Mouse (Mus musculus) MEL (cell line): Measurements from ENCODE around the gene Klhdc7b. TPM values are rescaled to one million over a fixed set of nuclear protein-coding genes. Genes with fewer than 3 reads are reported as not detected.

ENCODE experiments used
- DNase-seq: peaks from one replicate; pipeline ENCODE4 v3.0.0; 2011; ENCODE audit warnings: low read depth, low spot score
- H3K27ac ChIP-seq: 2 replicates; pipeline ENCODE4 v1.5.1; 2012; ENCODE audit warnings: low read depth, mild to moderate bottlenecking, control low read depth, low read length, moderate library complexity; ENCODE audit not compliant: control insufficient read depth
- H3K27me3 ChIP-seq, 2 experiments: fragments of 150-350 bp in 1 of 2; sonication (generic) in 1 of 2; 2 replicates each; pipeline ENCODE4 v1.6.1; 2012; ENCODE audit warnings: low read length in 2 of 2, mild to moderate bottlenecking in 2 of 2, improper control_type of control experiment in 1 of 2, moderate library complexity in 1 of 2; ENCODE audit not compliant: insufficient read depth in 2 of 2, control insufficient read depth in 1 of 2
- H3K36me3 ChIP-seq, 2 experiments: 2 replicates each; pipeline ENCODE4 v1.6.1; 2012 to 2014; ENCODE audit warnings: low read length in 2 of 2, improper control_type of control experiment in 1 of 2, inconsistent platforms in 1 of 2, mild to moderate bottlenecking in 1 of 2; ENCODE audit not compliant: insufficient read depth in 2 of 2, control insufficient read depth in 1 of 2
- H3K4me1 ChIP-seq, 2 experiments: fragments of 150-350 bp in 1 of 2; sonication (generic) in 1 of 2; 2 replicates each; pipeline ENCODE4 v1.6.1; 2012; ENCODE audit warnings: low read length in 2 of 2, improper control_type of control experiment in 1 of 2, mild to moderate bottlenecking in 1 of 2; ENCODE audit not compliant: insufficient read depth in 2 of 2, control insufficient read depth in 1 of 2
- H3K4me3 ChIP-seq, 2 experiments: fragments of 150-350 bp in 1 of 2; sonication (generic) in 1 of 2; 2 replicates each; pipeline ENCODE4 v1.5.1; 2012; ENCODE audit warnings: low read depth in 2 of 2, low read length in 2 of 2, mild to moderate bottlenecking in 2 of 2, moderate library complexity in 2 of 2, control low read depth in 1 of 2, improper control_type of control experiment in 1 of 2; ENCODE audit not compliant: control insufficient read depth in 1 of 2, insufficient read depth in 1 of 2
- H3K79me2 ChIP-seq: 2 replicates; pipeline ENCODE4 v1.6.1; 2012; ENCODE audit warnings: mild to moderate bottlenecking, low read length, moderate library complexity; ENCODE audit not compliant: control insufficient read depth, poor library complexity, insufficient read depth
- H3K9ac ChIP-seq: 2 replicates; pipeline ENCODE4 v1.6.1; 2012; ENCODE audit warnings: low read depth, mild to moderate bottlenecking, control low read depth, low read length, moderate library complexity; ENCODE audit not compliant: control insufficient read depth, poor library complexity, severe bottlenecking
- H3K9me3 ChIP-seq: fragments of 150-350 bp; sonication (generic); replicated peaks from 2 replicates; pipeline ENCODE4 v1.6.1; 2012; ENCODE audit warnings: mild to moderate bottlenecking, low read length, improper control_type of control experiment, moderate library complexity; ENCODE audit not compliant: insufficient read depth
- CHD1 ChIP-seq: IDR thresholded peaks from 2 replicates; pipeline ENCODE4 v1.6.1; 2012; ENCODE audit warnings: low read depth, mild to moderate bottlenecking, inconsistent platforms, low read length, improper control_type of control experiment
- CHD2 ChIP-seq: IDR thresholded peaks from 2 replicates; pipeline ENCODE4 v1.6.1; 2011; ENCODE audit warnings: low read length, improper control_type of control experiment
- CTCF ChIP-seq, 3 experiments: IDR thresholded peaks in 2 of 3; conservative IDR thresholded peaks in 1 of 3; 2 replicates each; pipeline ENCODE4 v1.5.1; 2011 to 2012; ENCODE audit warnings: low read length in 3 of 3, low read depth in 2 of 3, mild to moderate bottlenecking in 2 of 3, improper control_type of control experiment in 1 of 3, inconsistent platforms in 1 of 3, mixed read lengths in 1 of 3, moderate library complexity in 1 of 3; ENCODE audit not compliant: control insufficient read depth in 1 of 3, insufficient read depth in 1 of 3, poor library complexity in 1 of 3, severe bottlenecking in 1 of 3
- E2F4 ChIP-seq: IDR thresholded peaks from 2 replicates; pipeline ENCODE4 v1.6.1; 2011; ENCODE audit warnings: low read depth, low read length, improper control_type of control experiment, borderline replicate concordance
- GABPA ChIP-seq: IDR thresholded peaks from 2 replicates; pipeline ENCODE4 v1.6.1; 2012; ENCODE audit warnings: low read depth, mild to moderate bottlenecking, inconsistent platforms, low read length, improper control_type of control experiment, moderate library complexity
- JUND ChIP-seq: IDR thresholded peaks from 2 replicates; pipeline ENCODE4 v1.6.1; 2011; ENCODE audit warnings: low read depth, mild to moderate bottlenecking, improper control_type of control experiment, low read length
- KAT2A ChIP-seq: conservative IDR thresholded peaks from 2 replicates; pipeline ENCODE4 v1.6.1; 2012; ENCODE audit warnings: low read depth, low read length, improper control_type of control experiment, inconsistent platforms
- MEF2A ChIP-seq: IDR thresholded peaks from 2 replicates; pipeline ENCODE4 v1.6.1; 2014; ENCODE audit warnings: low read depth, mild to moderate bottlenecking, inconsistent platforms, low read length, improper control_type of control experiment; ENCODE audit not compliant: poor library complexity, insufficient replicate concordance, severe bottlenecking; ENCODE audit errors: extremely low read depth
- MYC ChIP-seq: IDR thresholded peaks from 2 replicates; pipeline ENCODE4 v1.6.1; 2011; ENCODE audit warnings: low read depth, mild to moderate bottlenecking, low read length, improper control_type of control experiment, moderate library complexity
- RAD21 ChIP-seq: IDR thresholded peaks from 2 replicates; pipeline ENCODE4 v1.6.1; 2011; ENCODE audit warnings: mild to moderate bottlenecking, low read depth, low read length, improper control_type of control experiment
- SMC3 ChIP-seq: IDR thresholded peaks from 2 replicates; pipeline ENCODE4 v1.6.1; 2011; ENCODE audit warnings: low read depth, low read length, improper control_type of control experiment
- TCF12 ChIP-seq: IDR thresholded peaks from 2 replicates; pipeline ENCODE4 v1.6.1; 2014; ENCODE audit warnings: low read depth, mild to moderate bottlenecking, inconsistent platforms, low read length, improper control_type of control experiment, moderate library complexity
- ZC3H11A ChIP-seq: IDR thresholded peaks from 2 replicates; pipeline ENCODE4 v1.6.1; 2012; ENCODE audit warnings: low read depth, mild to moderate bottlenecking, inconsistent platforms, low read length, improper control_type of control experiment
- ZKSCAN1 ChIP-seq: IDR thresholded peaks from 2 replicates; pipeline ENCODE4 v1.6.1; 2012; ENCODE audit warnings: low read depth, mild to moderate bottlenecking, inconsistent platforms, low read length, improper control_type of control experiment, moderate library complexity
- ZMIZ1 ChIP-seq: IDR thresholded peaks from 2 replicates; pipeline ENCODE4 v1.6.1; 2012; ENCODE audit warnings: low read depth, mild to moderate bottlenecking, inconsistent platforms, low read length, improper control_type of control experiment, moderate library complexity
- polyA plus RNA-seq, 2 experiments: library from polyadenylated mRNA; stranded (reverse) in 1 of 2; unstranded in 1 of 2; fragments of >175 nt in 1 of 2; fragments of >200 nt in 1 of 2; gene quantifications; 2 replicates each; pipeline versions ENCODE4 v1.2.1 to v1.2.4; 2012; ENCODE audit warnings: low replicate concordance in 2 of 2, low read depth in 1 of 2; ENCODE audit not compliant: insufficient read length in 2 of 2, insufficient read depth in 1 of 2, missing spikeins in 1 of 2
- total RNA-seq: library from RNA; depleted of rRNA; stranded (reverse); fragments of 300-350 nt; gene quantifications from 2 replicates; pipeline ENCODE4 v1.2.3, GENCODE M21; 2012

Klhdc7b gene
- total and polyA plus RNA-seq, 3 experiments = 0.01 TPM; not detected in 2

DNA sequence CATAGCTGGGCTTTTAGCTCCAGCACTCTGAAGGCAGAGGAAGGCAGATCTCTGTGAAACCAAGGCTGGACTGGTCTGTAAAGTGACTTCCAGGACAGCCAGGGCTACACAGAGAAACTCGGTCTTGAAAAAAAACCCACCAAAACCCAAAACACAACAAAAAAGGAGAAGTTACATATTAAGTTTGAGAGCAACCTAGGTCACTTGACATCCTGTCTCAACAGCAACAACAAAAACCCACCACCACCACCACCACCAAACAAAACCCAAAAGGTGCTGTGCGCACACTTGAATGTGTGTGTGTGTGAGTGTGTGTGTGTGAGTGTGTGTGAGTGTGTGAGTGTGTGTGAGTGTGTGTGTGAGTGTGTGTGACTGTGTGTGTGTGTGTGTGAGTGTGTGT, 45.0 kb upstream of the Klhdc7b start:
- H3K9me3 ChIP-seq = no peaks in the 10 kb centered on the region
- H3K36me3 ChIP-seq = no peaks in the 10 kb centered on the region
- peak; percentile 34 for DNase-seq
- H3K27me3 ChIP-seq = no peaks in the 10 kb centered on the region
- no peak overlapping the region for H3K4me3 ChIP-seq
- H3K79me2 ChIP-seq = no peaks in the 10 kb centered on the region
- no peak overlapping the region for H3K27ac ChIP-seq
- peaks cover 5% of the 10 kb centered on the region in 2 experiments for H3K4me1 ChIP-seq
- H3K9ac ChIP-seq = no peak overlapping the region
- TF ChIP-seq GABPA (no peak), JUND (no peak), ZMIZ1 (no peak), ZKSCAN1 (0 out of 2 replicates have a peak, but pooled peaks have one; percentile 33), ZC3H11A (no peak), KAT2A (no peak), TCF12 (no peak)

DNA sequence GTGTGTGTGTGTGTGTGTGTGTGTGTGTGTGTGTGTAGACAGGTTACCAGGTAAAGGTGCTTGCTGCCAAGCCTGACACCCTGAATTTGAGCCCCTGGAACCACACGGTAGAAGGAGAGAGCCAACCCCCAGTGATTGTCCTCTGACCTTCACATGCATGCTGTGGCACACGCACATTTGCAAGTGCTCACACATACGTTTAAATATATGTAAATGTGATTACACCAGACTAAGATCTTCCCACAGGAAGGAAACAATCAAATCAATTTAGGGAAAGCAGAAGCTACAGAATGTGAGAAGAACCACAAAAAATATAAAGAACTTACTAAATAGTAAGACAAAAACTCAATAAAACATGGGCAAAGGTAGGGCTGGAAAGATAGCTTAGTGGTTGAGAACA, 44.6 kb upstream of the Klhdc7b start:
- H3K27ac ChIP-seq = no peak overlapping the region
- DNase-seq = no peak
- H3K9ac ChIP-seq = no peak overlapping the region
- peaks cover 5% of the 10 kb centered on the region in 2 experiments for H3K4me1 ChIP-seq
- H3K79me2 ChIP-seq = no peaks in the 10 kb centered on the region
- H3K9me3 ChIP-seq = no peaks in the 10 kb centered on the region
- H3K27me3 ChIP-seq = no peaks in the 10 kb centered on the region
- no peaks in the 10 kb centered on the region for H3K36me3 ChIP-seq
- H3K4me3 ChIP-seq = no peak overlapping the region
- TF ChIP-seq JUND = no peak
- TF ChIP-seq E2F4 = no peak

DNA sequence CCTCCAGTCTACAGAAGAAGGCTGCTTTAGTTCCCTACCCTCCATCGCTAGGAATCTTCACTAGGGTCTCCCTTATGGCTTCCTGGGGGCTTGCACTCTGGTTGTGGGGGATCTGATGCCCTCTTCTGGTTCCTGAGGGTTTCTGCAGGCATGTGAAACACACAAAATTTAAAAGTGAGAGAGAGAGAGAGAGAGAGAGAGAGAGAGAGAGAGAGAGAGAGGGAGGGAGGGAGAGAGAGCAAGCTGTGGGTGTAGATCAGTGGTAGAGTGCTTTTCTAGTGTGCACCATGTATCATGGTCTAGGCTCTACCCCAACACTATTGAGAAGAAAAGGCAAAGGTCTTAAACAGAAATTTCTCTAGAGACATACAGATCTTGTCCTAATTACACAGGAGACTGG, 43.0 kb upstream of the Klhdc7b start:
- Histone ChIP-seq H3K79me2 (no peaks in the 10 kb centered on the region), H3K4me3 (no peak overlapping the region), H3K9ac (no peak overlapping the region), H3K9me3 (no peaks in the 10 kb centered on the region), H3K27ac (no peak overlapping the region), H3K27me3 (no peaks in the 10 kb centered on the region), H3K36me3 (no peaks in the 10 kb centered on the region)
- no peak for DNase-seq
- TF ChIP-seq CHD1 (no peak), ZC3H11A (0 out of 2 replicates have a peak, but pooled peaks have one; percentile 10), MEF2A (no peak), GABPA (no peak), JUND (peak; percentile 97), MYC (no peak), RAD21 (peak; percentile 11), ZMIZ1 (no peak), TCF12 (no peak), CTCF (IDR thresholded peaks at IDR 0.05 in 2 of 3, conservative IDR thresholded peaks at IDR 0.05 in 1 of 3; ENCODE audit: control insufficient read depth in 1 of 3, insufficient read depth in 1 of 3, low read depth in 2 of 3, low read length in 3 of 3, poor library complexity in 1 of 3, severe bottlenecking in 1 of 3) (peak; percentile 30 to 43 (median 39); a peak in 4 of 6 replicates), CHD2 (no peak), SMC3 (peak; percentile 33)
- TF ChIP-seq, all 39 proteins: peak for 5
- H3K4me1 ChIP-seq = peaks cover 5% of the 10 kb centered on the region in 2 experiments
